Mouse (Mus musculus): ENCODE measurements around the gene Gm45062. TPM values are rescaled to one million over a fixed set of nuclear protein-coding genes. Genes with fewer than 3 reads are reported as not detected.

Gm45062 gene
- polyA plus RNA-seq, 1 experiment, result not detected

GRCm38 (mm10) chr6:8486391-8487043, 227.3 kb downstream of the Gm45062 start:
- TF ChIP-seq GATA1 (IDR thresholded peaks at IDR 0.05; ENCODE audit: low read length) (no peak), TAL1 (IDR thresholded peaks at IDR 0.05; ENCODE audit: low read length) (no peak)
- Histone ChIP-seq H3K4me1 (ENCODE audit: control insufficient read depth) (peaks cover 66% of the 10 kb centered on the region), H3K9me3 (ENCODE audit: control insufficient read depth, low read length) (no peaks in the 10 kb centered on the region), H3K4me3 (replicated peaks) (peak overlapping the region; percentile 63), H3K27me3 (ENCODE audit: control insufficient read depth) (no peaks in the 10 kb centered on the region), H3K36me3 (ENCODE audit: control insufficient read depth) (no peaks in the 10 kb centered on the region)

- Histone ChIP-seq H3K4me1 (ENCODE audit: control insufficient read depth) (peaks cover 70% of the 10 kb centered on the region), H3K4me3 (replicated peaks) (peak overlapping the region; percentile 63), H3K9me3 (ENCODE audit: control insufficient read depth, low read length) (no peaks in the 10 kb centered on the region), H3K36me3 (ENCODE audit: control insufficient read depth) (no peaks in the 10 kb centered on the region), H3K27me3 (ENCODE audit: control insufficient read depth) (no peaks in the 10 kb centered on the region)
- TF ChIP-seq TAL1 (IDR thresholded peaks at IDR 0.05; ENCODE audit: low read length) (peak; percentile 58; the same call in 2 of the 3 replicates), GATA1 (IDR thresholded peaks at IDR 0.05; ENCODE audit: low read length) (peak; percentile 11; the same call in 1 of the 2 replicates)
Measured at GRCm38 (mm10) chr6:8487044-8487853, 228.0 kb downstream of the Gm45062 start.

DNA sequence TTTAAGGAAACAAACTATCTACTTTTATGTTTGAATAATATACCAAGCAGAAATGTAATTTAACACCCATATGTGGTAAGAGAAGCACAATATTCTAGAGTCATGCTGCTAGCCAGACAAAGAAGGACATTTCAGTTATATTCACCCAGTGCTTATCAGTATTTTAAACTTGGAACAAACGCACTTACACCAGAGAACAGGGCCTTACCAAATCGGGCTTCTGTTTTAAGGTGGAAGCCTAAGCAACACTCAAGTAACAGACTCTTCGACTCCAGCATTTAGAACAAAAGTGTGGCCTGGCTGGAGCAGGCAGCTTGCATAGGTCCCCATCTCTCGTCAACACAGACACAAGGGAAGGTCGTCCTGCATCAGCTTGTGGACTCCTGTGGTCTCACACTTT, 229.0 kb downstream of the Gm45062 start:
- no peaks in the 10 kb centered on the region for H3K9me3 ChIP-seq (ENCODE audit: control insufficient read depth, low read length)
- no peaks in the 10 kb centered on the region for H3K27me3 ChIP-seq (ENCODE audit: control insufficient read depth)
- TF ChIP-seq GATA1 (IDR thresholded peaks at IDR 0.05; ENCODE audit: low read length), result no peak
- no peak for TF ChIP-seq TAL1 (IDR thresholded peaks at IDR 0.05; ENCODE audit: low read length)
- no peaks in the 10 kb centered on the region for H3K36me3 ChIP-seq (ENCODE audit: control insufficient read depth)
- peak overlapping the region; percentile 63 for H3K4me3 ChIP-seq (replicated peaks)
- H3K4me1 ChIP-seq (ENCODE audit: control insufficient read depth), result peaks cover 68% of the 10 kb centered on the region

GRCm38 (mm10) chr6:8489266-8489665, 230.0 kb downstream of the Gm45062 start:
- Histone ChIP-seq H3K9me3 (ENCODE audit: control insufficient read depth, low read length) (no peaks in the 10 kb centered on the region), H3K4me1 (ENCODE audit: control insufficient read depth) (peaks cover 62% of the 10 kb centered on the region), H3K4me3 (replicated peaks) (no peak overlapping the region), H3K36me3 (ENCODE audit: control insufficient read depth) (no peaks in the 10 kb centered on the region), H3K27me3 (ENCODE audit: control insufficient read depth) (no peaks in the 10 kb centered on the region)
- TF ChIP-seq TAL1 (IDR thresholded peaks at IDR 0.05; ENCODE audit: low read length) (no peak), GATA1 (IDR thresholded peaks at IDR 0.05; ENCODE audit: low read length) (no peak)

- no peak for TF ChIP-seq TAL1 (IDR thresholded peaks at IDR 0.05; ENCODE audit: low read length)
- no peak for TF ChIP-seq GATA1 (IDR thresholded peaks at IDR 0.05; ENCODE audit: low read length)
- Histone ChIP-seq H3K36me3 (ENCODE audit: control insufficient read depth) (no peaks in the 10 kb centered on the region), H3K4me3 (replicated peaks) (no peak overlapping the region), H3K27me3 (ENCODE audit: control insufficient read depth) (no peaks in the 10 kb centered on the region), H3K4me1 (ENCODE audit: control insufficient read depth) (peaks cover 54% of the 10 kb centered on the region), H3K9me3 (ENCODE audit: control insufficient read depth, low read length) (no peaks in the 10 kb centered on the region)
Measured at GRCm38 (mm10) chr6:8489938-8490585, 230.8 kb downstream of the Gm45062 start.

DNA sequence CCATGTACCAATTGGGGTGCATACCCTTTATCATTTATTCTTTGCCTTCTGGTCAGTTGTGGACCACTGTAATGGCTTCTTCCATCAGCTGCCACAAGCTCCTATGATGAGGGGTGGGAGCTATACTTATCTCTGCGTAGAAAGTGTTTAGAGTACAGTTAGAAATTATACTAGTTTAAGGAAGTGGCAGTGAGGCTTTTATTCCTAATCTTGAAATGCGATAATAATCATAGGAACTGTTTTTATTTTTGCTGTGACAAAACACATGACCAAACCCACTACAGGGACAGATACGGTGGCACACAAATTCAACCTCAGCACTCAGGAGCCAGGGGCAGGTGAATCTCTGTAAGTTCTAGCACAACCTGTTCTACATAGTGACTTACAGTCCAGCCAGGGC, 233.0 kb downstream of the Gm45062 start:
- Histone ChIP-seq H3K9me3 (ENCODE audit: control insufficient read depth, low read length) (no peaks in the 10 kb centered on the region), H3K27me3 (ENCODE audit: control insufficient read depth) (peaks cover 5% of the 10 kb centered on the region), H3K4me1 (ENCODE audit: control insufficient read depth) (peaks cover 32% of the 10 kb centered on the region), H3K4me3 (replicated peaks) (no peak overlapping the region), H3K36me3 (ENCODE audit: control insufficient read depth) (no peaks in the 10 kb centered on the region)
- TF ChIP-seq TAL1 (IDR thresholded peaks at IDR 0.05; ENCODE audit: low read length) (no peak), GATA1 (IDR thresholded peaks at IDR 0.05; ENCODE audit: low read length) (no peak)

- Histone ChIP-seq H3K4me3 (replicated peaks) (no peak overlapping the region), H3K9me3 (ENCODE audit: control insufficient read depth, low read length) (no peaks in the 10 kb centered on the region), H3K4me1 (ENCODE audit: control insufficient read depth) (peaks cover 10% of the 10 kb centered on the region), H3K27me3 (ENCODE audit: control insufficient read depth) (peaks cover 10% of the 10 kb centered on the region), H3K36me3 (ENCODE audit: control insufficient read depth) (no peaks in the 10 kb centered on the region)
- TF ChIP-seq TAL1 (IDR thresholded peaks at IDR 0.05; ENCODE audit: low read length) (no peak), GATA1 (IDR thresholded peaks at IDR 0.05; ENCODE audit: low read length) (no peak)
Measured at GRCm38 (mm10) chr6:8495109-8495826, 236.0 kb downstream of the Gm45062 start.

DNA sequence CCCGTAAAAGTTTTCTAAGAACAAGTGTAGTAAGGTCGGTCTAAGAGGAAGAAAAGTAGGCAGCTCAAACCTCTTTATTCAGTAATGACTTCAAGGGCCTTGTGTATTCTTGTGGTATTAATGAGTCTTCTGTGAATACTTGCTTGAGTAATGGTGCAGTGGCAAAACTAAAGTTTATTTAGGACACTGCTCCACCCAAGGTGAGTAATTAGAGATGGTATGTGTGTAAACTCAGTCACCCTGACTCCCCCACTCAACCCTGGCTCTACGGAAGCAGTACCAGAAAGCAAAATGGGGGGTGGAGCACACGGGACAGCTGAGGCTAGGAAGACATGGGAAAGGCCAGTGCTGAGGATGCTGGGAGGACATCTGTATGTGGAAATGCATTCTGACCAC, 236.6 kb downstream of the Gm45062 start:
- no peaks in the 10 kb centered on the region for H3K36me3 ChIP-seq (ENCODE audit: control insufficient read depth)
- no peaks in the 10 kb centered on the region for H3K9me3 ChIP-seq (ENCODE audit: control insufficient read depth, low read length)
- TF ChIP-seq TAL1 (IDR thresholded peaks at IDR 0.05; ENCODE audit: low read length), result no peak
- no peak for TF ChIP-seq GATA1 (IDR thresholded peaks at IDR 0.05; ENCODE audit: low read length)
- H3K4me1 ChIP-seq (ENCODE audit: control insufficient read depth), result peaks cover 7% of the 10 kb centered on the region
- H3K27me3 ChIP-seq (ENCODE audit: control insufficient read depth), result peaks cover 10% of the 10 kb centered on the region
- H3K4me3 ChIP-seq (replicated peaks), result no peak overlapping the region

Measured in erythroblast, embryonic 14.5 days (primary cell).